Mouse (Mus musculus) cerebellum, adult 2 months (tissue): ENCODE data around the gene Nphp4.

Source experiments
- CTCF ChIP-seq: fragments of 200-500 bp; IDR thresholded peaks from 2 replicates; pipeline ENCODE4 v1.5.1; 2011; ENCODE audit warnings: low read depth, mild to moderate bottlenecking, control low read depth, low read length, moderate library complexity, borderline replicate concordance; ENCODE audit not compliant: insufficient read depth
- POLR2A ChIP-seq: fragments of 200-500 bp; IDR thresholded peaks from 2 replicates; pipeline ENCODE4 v1.6.1; 2011; ENCODE audit warnings: low read length, control low read depth, borderline replicate concordance; ENCODE audit not compliant: insufficient read depth

DNA sequence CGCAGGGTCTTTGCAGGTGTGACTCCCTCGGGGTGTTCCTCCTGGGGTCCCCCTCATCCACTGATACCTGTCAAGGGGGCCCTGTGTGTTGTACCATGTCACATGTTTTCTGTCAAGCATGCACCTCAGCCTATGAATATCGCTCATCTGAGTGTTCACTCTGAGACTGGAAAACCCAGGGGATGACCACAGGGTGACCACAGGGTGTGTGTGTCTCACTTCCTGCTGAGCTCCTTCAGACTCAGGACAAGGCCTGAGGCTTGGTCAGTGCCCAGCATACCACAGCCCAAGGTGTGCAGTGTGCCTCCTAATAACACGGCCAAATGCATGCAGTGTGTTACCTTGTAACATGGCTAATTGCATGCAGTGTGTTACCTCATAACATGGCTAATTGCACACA, 18.8 kb upstream of the Nphp4 start:
- TF ChIP-seq CTCF (no peak), POLR2A (no peak)
